In genomic region chr7:25251822-25252221, GRCm38 (mm10) we compare ENCODE assay signal across 8 mouse cellular contexts. TPM values are rescaled to one million over a fixed set of nuclear protein-coding genes. Genes with fewer than 3 reads are reported as not detected.
DNase-seq lines count a peak whose midpoint lies in the region; ATAC-seq lines count a peak whose summit lies in the region.

No protein-coding gene starts in this region.

- no peaks in the 10 kb centered on the region for H3K9me3 ChIP-seq in neural tube, embryonic 11.5 days (ENCODE audit: control insufficient read depth, low read length)
- no peaks in the 10 kb centered on the region for H3K9me3 ChIP-seq in forebrain, embryonic 16.5 days (ENCODE audit: control insufficient read depth, low read length)
- no peaks in the 10 kb centered on the region for H3K9me3 ChIP-seq in limb, embryonic 11.5 days (ENCODE audit: control insufficient read depth, low read length)
- H3K9me3 ChIP-seq in stomach, embryonic 14.5 days (ENCODE audit: control insufficient read depth, low read depth, low read length) = no peaks in the 10 kb centered on the region

- ATAC-seq in neural tube, embryonic 11.5 days (ENCODE audit: insufficient read depth, low FRiP score, low TSS enrichment) = no peak
- ATAC-seq in forebrain, embryonic 16.5 days = no peak
- no peak for ATAC-seq in limb, embryonic 11.5 days (ENCODE audit: insufficient number of reproducible peaks, low FRiP score, low TSS enrichment, low read depth)
- ATAC-seq in stomach, embryonic 14.5 days (ENCODE audit: insufficient number of reproducible peaks, insufficient read depth, low FRiP score, low read depth) = no peak

- H3K4me3 ChIP-seq in neural tube, embryonic 11.5 days (ENCODE audit: low read depth, low read length) = peak overlapping the region; percentile 92; the same call in 1 of the 2 replicates
- H3K4me3 ChIP-seq in forebrain, embryonic 16.5 days (replicated peaks; ENCODE audit: low read length) = peak overlapping the region; percentile 80
- H3K4me3 ChIP-seq in limb, embryonic 11.5 days (ENCODE audit: low read depth, low read length) = peak overlapping the region; percentile 99; the same call in 1 of the 2 replicates
- H3K4me3 ChIP-seq in stomach, embryonic 14.5 days (ENCODE audit: low read depth, low read length) = peak overlapping the region; percentile 98

- 15% methylated on average over 8 of the region's 8 CpGs for WGBS in neural tube, embryonic 11.5 days
- WGBS in forebrain, embryonic 16.5 days = 13% methylated on average over 8 of the region's 8 CpGs
- WGBS in limb, embryonic 11.5 days = 14% methylated on average over 8 of the region's 8 CpGs
- WGBS in stomach, embryonic 14.5 days = 19% methylated on average over 8 of the region's 8 CpGs

- peak overlapping the region; percentile 92 for H3K4me2 ChIP-seq in neural tube, embryonic 11.5 days (ENCODE audit: low read depth)
- H3K4me2 ChIP-seq in forebrain, embryonic 16.5 days (ENCODE audit: low read length) = peak overlapping the region; percentile 83
- H3K4me2 ChIP-seq in limb, embryonic 11.5 days (ENCODE audit: low read depth, severe bottlenecking) = peak overlapping the region; percentile 83; the same call in 1 of the 2 replicates
- H3K4me2 ChIP-seq in stomach, embryonic 14.5 days (replicated peaks; ENCODE audit: low read depth, low read length) = peak overlapping the region; percentile 70

- H3K9ac ChIP-seq in neural tube, embryonic 11.5 days (ENCODE audit: low read length) = peak overlapping the region; percentile 54
- H3K9ac ChIP-seq in forebrain, embryonic 16.5 days (replicated peaks; ENCODE audit: low read depth, low read length) = peak overlapping the region; percentile 54; the same call in 1 of the 2 replicates
- peak overlapping the region; percentile 3; the same call in 1 of the 2 replicates for H3K9ac ChIP-seq in limb, embryonic 11.5 days (ENCODE audit: low read length)
- H3K9ac ChIP-seq in stomach, embryonic 14.5 days (replicated peaks; ENCODE audit: low read depth, low read length) = peak overlapping the region; percentile 47; the same call in 1 of the 2 replicates

- H3K27me3 ChIP-seq in neural tube, embryonic 11.5 days (ENCODE audit: control insufficient read depth, insufficient read depth, low read length) = no peaks in the 10 kb centered on the region
- H3K27me3 ChIP-seq in forebrain, embryonic 16.5 days (replicated peaks; ENCODE audit: control insufficient read depth, insufficient read depth, low read length) = no peaks in the 10 kb centered on the region
- H3K27me3 ChIP-seq in limb, embryonic 11.5 days (ENCODE audit: control insufficient read depth, insufficient read depth, low read length) = no peaks in the 10 kb centered on the region
- no peaks in the 10 kb centered on the region for H3K27me3 ChIP-seq in stomach, embryonic 14.5 days (ENCODE audit: control insufficient read depth, insufficient read depth, low read length)

- no peaks in the 10 kb centered on the region for H3K36me3 ChIP-seq in neural tube, embryonic 11.5 days (ENCODE audit: control insufficient read depth, insufficient read depth, low read length)
- H3K36me3 ChIP-seq in forebrain, embryonic 16.5 days (ENCODE audit: control insufficient read depth, insufficient read depth) = no peaks in the 10 kb centered on the region
- no peaks in the 10 kb centered on the region for H3K36me3 ChIP-seq in limb, embryonic 11.5 days (ENCODE audit: control insufficient read depth, insufficient read depth, low read length)
- no peaks in the 10 kb centered on the region for H3K36me3 ChIP-seq in stomach, embryonic 14.5 days (ENCODE audit: control insufficient read depth, insufficient read depth, low read length)

- peaks cover 30% of the 10 kb centered on the region for H3K4me1 ChIP-seq in neural tube, embryonic 11.5 days (ENCODE audit: control insufficient read depth, insufficient read depth, low read length)
- H3K4me1 ChIP-seq in forebrain, embryonic 16.5 days (replicated peaks; ENCODE audit: control insufficient read depth, insufficient read depth, low read length) = peaks cover 34% of the 10 kb centered on the region
- peaks cover 27% of the 10 kb centered on the region for H3K4me1 ChIP-seq in limb, embryonic 11.5 days (ENCODE audit: control insufficient read depth, insufficient read depth, low read length)
- H3K4me1 ChIP-seq in stomach, embryonic 14.5 days (ENCODE audit: control insufficient read depth, insufficient read depth, low read length) = peaks cover 19% of the 10 kb centered on the region

- H3K27ac ChIP-seq in neural tube, embryonic 11.5 days (ENCODE audit: low read depth, low read length) = peak overlapping the region; percentile 93
- peak overlapping the region; percentile 43 for H3K27ac ChIP-seq in forebrain, embryonic 16.5 days (ENCODE audit: low read length)
- H3K27ac ChIP-seq in limb, embryonic 11.5 days (replicated peaks; ENCODE audit: low read depth, low read length) = no peak overlapping the region
- peak overlapping the region; percentile 99 for H3K27ac ChIP-seq in stomach, embryonic 14.5 days (ENCODE audit: low read length)

- DNase-seq in neural tube, embryonic 11.5 days (ENCODE audit: low spot score) = no peak
- no peak for DNase-seq in neural tube, embryonic 10.5 days (ENCODE audit: extremely low spot score, low spot score)
- no peak for DNase-seq in limb, embryonic 11.5 days (ENCODE audit: low spot score)
- DNase-seq in adrenal gland, postnatal 36 days = no peak
- DNase-seq in adrenal gland, postnatal 25 days = no peak
- DNase-seq in gastrocnemius, postnatal 4 days (ENCODE audit: low spot score in 2 of 2) = no peak

RNA-seq across cellular contexts. Expression of gene Erf, which starts 1.3 kb away (rescaled TPM):
- polyA plus RNA-seq in neural tube, embryonic 11.5 days (2014; fragmentation: Nextera tagmentation; extraction: Ambion mirVana) = 16.2 and 16.7 TPM in 2 replicates
- polyA plus RNA-seq in forebrain, embryonic 16.5 days (2015; fragmentation: Nextera tagmentation; extraction: Ambion mirVana) = 4.8 and 5.3 TPM in 2 replicates
- polyA plus RNA-seq in limb, embryonic 11.5 days (2014; fragmentation: Nextera tagmentation; extraction: Ambion mirVana) = 25.6 and 28.6 TPM in 2 replicates
- polyA plus RNA-seq in stomach, embryonic 14.5 days (2014; fragmentation: Nextera tagmentation; extraction: Ambion mirVana) = 25.8 and 27.7 TPM in 2 replicates
- total RNA-seq in adrenal gland, postnatal 36 days (2021) = 10 to 100 TPM; 25.4 to 40.9 TPM
- 19.4 and 33.2 TPM in 2 replicates for total RNA-seq in adrenal gland, postnatal 25 days (2021)
- total RNA-seq in gastrocnemius, postnatal 4 days (2021) = 10 to 100 TPM; 32.7 to 34.6 TPM

RNA-seq across cellular contexts. Expression of gene Gsk3a, which starts 14.2 kb away (rescaled TPM):
- 15.9 and 19.7 TPM in 2 replicates for polyA plus RNA-seq in neural tube, embryonic 11.5 days (2014; fragmentation: Nextera tagmentation; extraction: Ambion mirVana)
- 14.9 and 17.1 TPM in 2 replicates for polyA plus RNA-seq in forebrain, embryonic 16.5 days (2015; fragmentation: Nextera tagmentation; extraction: Ambion mirVana)
- 15.8 and 17.3 TPM in 2 replicates for polyA plus RNA-seq in limb, embryonic 11.5 days (2014; fragmentation: Nextera tagmentation; extraction: Ambion mirVana)
- polyA plus RNA-seq in stomach, embryonic 14.5 days (2014; fragmentation: Nextera tagmentation; extraction: Ambion mirVana) = 14.7 and 15.9 TPM in 2 replicates
- 10 to 100 TPM; 93.3 to 96.7 TPM for total RNA-seq in adrenal gland, postnatal 36 days (2021)
- total RNA-seq in adrenal gland, postnatal 25 days (2021) = 97.4 and 108 TPM in 2 replicates
- total RNA-seq in gastrocnemius, postnatal 4 days (2021) = 10 to 100 TPM; 62.8 to 63.2 TPM

RNA-seq across cellular contexts. Expression of gene Cic, which starts 15.7 kb away (rescaled TPM):
- polyA plus RNA-seq in neural tube, embryonic 11.5 days (2014; fragmentation: Nextera tagmentation; extraction: Ambion mirVana) = 30.4 and 38.2 TPM in 2 replicates
- polyA plus RNA-seq in forebrain, embryonic 16.5 days (2015; fragmentation: Nextera tagmentation; extraction: Ambion mirVana) = 42.2 and 48.0 TPM in 2 replicates
- 32.5 and 34.2 TPM in 2 replicates for polyA plus RNA-seq in limb, embryonic 11.5 days (2014; fragmentation: Nextera tagmentation; extraction: Ambion mirVana)
- polyA plus RNA-seq in stomach, embryonic 14.5 days (2014; fragmentation: Nextera tagmentation; extraction: Ambion mirVana) = 51.4 and 54.1 TPM in 2 replicates
- total RNA-seq in adrenal gland, postnatal 36 days (2021) = 100 to 1,000 TPM in 1 of 2 experiments, 10 to 100 TPM in 1; 94.8 to 116 TPM
- total RNA-seq in adrenal gland, postnatal 25 days (2021) = 134 and 146 TPM in 2 replicates
- 100 to 1,000 TPM; 107 to 113 TPM for total RNA-seq in gastrocnemius, postnatal 4 days (2021)

RNA-seq across cellular contexts. Expression of gene Zfp526, which starts 30.6 kb away (rescaled TPM):
- polyA plus RNA-seq in neural tube, embryonic 11.5 days (2014; fragmentation: Nextera tagmentation; extraction: Ambion mirVana) = 3.7 and 3.8 TPM in 2 replicates
- polyA plus RNA-seq in forebrain, embryonic 16.5 days (2015; fragmentation: Nextera tagmentation; extraction: Ambion mirVana) = 1.8 and 1.9 TPM in 2 replicates
- polyA plus RNA-seq in limb, embryonic 11.5 days (2014; fragmentation: Nextera tagmentation; extraction: Ambion mirVana) = 3.2 and 3.4 TPM in 2 replicates
- polyA plus RNA-seq in stomach, embryonic 14.5 days (2014; fragmentation: Nextera tagmentation; extraction: Ambion mirVana) = 3.7 and 4.2 TPM in 2 replicates
- total RNA-seq in adrenal gland, postnatal 36 days (2021) = 1 to 10 TPM; 9.3 to 9.4 TPM
- total RNA-seq in adrenal gland, postnatal 25 days (2021) = 14.6 and 16.0 TPM in 2 replicates
- total RNA-seq in gastrocnemius, postnatal 4 days (2021) = 10 to 100 TPM; 10.6 to 11.3 TPM

RNA-seq across cellular contexts. Expression of gene Dedd2, which starts 31.4 kb away (rescaled TPM):
- polyA plus RNA-seq in neural tube, embryonic 11.5 days (2014; fragmentation: Nextera tagmentation; extraction: Ambion mirVana) = 11.0 and 11.6 TPM in 2 replicates
- polyA plus RNA-seq in forebrain, embryonic 16.5 days (2015; fragmentation: Nextera tagmentation; extraction: Ambion mirVana) = 14.7 and 15.0 TPM in 2 replicates
- 9.9 and 11.0 TPM in 2 replicates for polyA plus RNA-seq in limb, embryonic 11.5 days (2014; fragmentation: Nextera tagmentation; extraction: Ambion mirVana)
- 7.5 and 8.7 TPM in 2 replicates for polyA plus RNA-seq in stomach, embryonic 14.5 days (2014; fragmentation: Nextera tagmentation; extraction: Ambion mirVana)
- 10 to 100 TPM; 16.7 to 17.7 TPM for total RNA-seq in adrenal gland, postnatal 36 days (2021)
- 17.5 and 18.0 TPM in 2 replicates for total RNA-seq in adrenal gland, postnatal 25 days (2021)
- 1 to 10 TPM; 6.6 to 8.3 TPM for total RNA-seq in gastrocnemius, postnatal 4 days (2021)

Comparison
In these comparisons a context has a peak if more than half of its experiments do, and no peak if none do; other contexts are left out.
1. H3K9ac ChIP-seq: peak in every context shown above with its lines; median percentile 54 in neural tube, embryonic 11.5 days; 54 in forebrain, embryonic 16.5 days; 47 in stomach, embryonic 14.5 days; 3 in limb, embryonic 11.5 days.